Comparison of ENCODE assay signal across 27 mouse cellular contexts in the genomic region with DNA sequence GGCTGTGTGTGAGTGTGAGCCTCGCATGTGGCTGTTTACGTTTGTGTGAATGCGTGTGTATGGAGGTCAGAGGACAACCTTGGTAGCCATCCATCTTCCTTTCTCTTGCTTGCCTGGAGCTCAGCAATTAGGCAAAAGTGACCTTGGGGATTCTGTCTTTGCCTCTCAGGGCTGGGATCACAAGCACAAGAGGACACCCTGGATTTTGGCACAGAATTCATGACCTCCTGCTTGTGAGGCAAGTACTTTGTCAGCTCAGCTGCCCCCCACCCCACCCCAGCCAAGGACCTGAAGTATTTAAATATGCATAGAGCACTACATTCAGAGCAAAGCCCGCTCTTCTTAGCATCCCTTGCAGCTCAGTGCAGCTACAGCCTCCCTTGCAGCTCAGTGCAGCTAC.
"Had no signal": no experiment of that assay in that cellular context is flagged by ENCODE, and none has a peak within 500 bp of the region (broad histone marks: within the 10 kb centered on the region; RNA-seq: fewer than 3 reads in every experiment).

No protein-coding gene starts in this region.

- H3K4me2 ChIP-seq: heart, embryonic 12.5 days; hindbrain, embryonic 13.5 days; hindbrain, embryonic 15.5 days; intestine, embryonic 15.5 days; limb, embryonic 12.5 days; liver, embryonic 11.5 days; liver, embryonic 13.5 days; liver, embryonic 15.5 days had no signal

- H3K4me1 ChIP-seq: liver, embryonic 13.5 days had no signal

- H3K9ac ChIP-seq: heart, embryonic 12.5 days; hindbrain, embryonic 13.5 days; hindbrain, embryonic 15.5 days; intestine, embryonic 15.5 days; limb, embryonic 12.5 days; liver, embryonic 13.5 days; liver, embryonic 15.5 days; liver, postnatal 0 days had no signal

- H3K9me3 ChIP-seq: heart, embryonic 10.5 days; hindbrain, embryonic 13.5 days; hindbrain, embryonic 15.5 days; intestine, embryonic 15.5 days; liver, embryonic 13.5 days; liver, embryonic 15.5 days had no signal

- DNase-seq: gastrocnemius, adult 2 months; gastrocnemius, postnatal 10 days; gastrocnemius, postnatal 25 days; heart, adult 18-20 months; heart, postnatal 10 days; heart, postnatal 4 days; kidney, adult 18-20 months; kidney, adult 8-10 months; kidney, postnatal 10 days; kidney, postnatal 25 days; kidney, postnatal 4 days; liver; liver, embryonic 13.5 days; liver, postnatal 0 days had no signal

- ATAC-seq: inflammation-experienced regulatory T-cells, adult 6 months; intestine, embryonic 15.5 days; intestine, postnatal 0 days; liver, postnatal 0 days had no signal

- H3K27ac ChIP-seq: gastrocnemius, adult 2 months; heart, embryonic 10.5 days; hindbrain, embryonic 13.5 days; hindbrain, embryonic 15.5 days; intestine, embryonic 15.5 days; layer of hippocampus, adult 2 months; left cerebral cortex, adult 2 months; limb, embryonic 12.5 days; liver, embryonic 13.5 days; liver, embryonic 15.5 days had no signal

- H3K4me3 ChIP-seq: gastrocnemius, adult 2 months; heart, embryonic 10.5 days; heart, embryonic 12.5 days; hindbrain, embryonic 13.5 days; hindbrain, embryonic 15.5 days; intestine, embryonic 15.5 days; layer of hippocampus, adult 2 months; left cerebral cortex, adult 2 months; limb, embryonic 10.5 days; limb, embryonic 12.5 days; liver, embryonic 13.5 days; liver, embryonic 15.5 days had no signal

- H3K27me3 ChIP-seq: heart, embryonic 12.5 days; hindbrain, embryonic 15.5 days; intestine, embryonic 15.5 days; limb, embryonic 12.5 days; liver, embryonic 13.5 days; liver, embryonic 15.5 days had no signal

- H3K36me3 ChIP-seq: heart, embryonic 10.5 days; heart, embryonic 12.5 days; hindbrain, embryonic 13.5 days; hindbrain, embryonic 15.5 days; intestine, embryonic 15.5 days; limb, embryonic 12.5 days; liver, embryonic 13.5 days; liver, embryonic 15.5 days had no signal
